Mouse (Mus musculus) cerebellum, adult 11 months (tissue): ENCODE results near the gene Helb.
"Not testable (repeated sequence)": the region's sequence is repeated elsewhere in the genome, so short reads cannot be mapped to it uniquely, and the experiment has no call there.

ENCODE experiments used
- DNase-seq: peaks from one replicate; pipeline ENCODE4 v3.0.0; 2022

The Helb gene

GRCm38 (mm10) chr10:120112507-120113396 lies at the start of gene Helb:
Gene Helb, minus strand, starts transcription at chr10:120112987.
- peak; percentile 94 for DNase-seq

- no peak for DNase-seq
Measured at GRCm38 (mm10) chr10:120160533-120160932, 47.7 kb upstream of the Helb start.

GRCm38 (mm10) chr10:120153911-120154310 lies 41.1 kb upstream of the Helb start:
- no peak for DNase-seq

GRCm38 (mm10) chr10:120151672-120152071 lies 38.9 kb upstream of the Helb start:
- DNase-seq: no peak

GRCm38 (mm10) chr10:120140916-120141516 lies 28.2 kb upstream of the Helb start:
- no peak for DNase-seq

- no peak for DNase-seq
Measured at GRCm38 (mm10) chr10:120140193-120140592, 27.4 kb upstream of the Helb start.

GRCm38 (mm10) chr10:120136020-120136562 lies 23.3 kb upstream of the Helb start:
- DNase-seq: no peak

GRCm38 (mm10) chr10:120133697-120134096 lies 20.9 kb upstream of the Helb start:
- no peak for DNase-seq

GRCm38 (mm10) chr10:120130621-120131020 lies 17.8 kb upstream of the Helb start:
- DNase-seq: no peak

GRCm38 (mm10) chr10:120128601-120129277 lies 16.0 kb upstream of the Helb start:
- DNase-seq: no peak

- DNase-seq: no peak
Measured at GRCm38 (mm10) chr10:120125465-120125857, 12.7 kb upstream of the Helb start.

GRCm38 (mm10) chr10:120124801-120125464 lies 12.1 kb upstream of the Helb start:
- DNase-seq: peak; percentile 62

GRCm38 (mm10) chr10:120123721-120124120 lies 10.9 kb upstream of the Helb start:
- no peak for DNase-seq

GRCm38 (mm10) chr10:120115249-120115648 lies 2.5 kb upstream of the Helb start:
- no peak for DNase-seq

GRCm38 (mm10) chr10:120114493-120114892 lies 1.7 kb upstream of the Helb start:
- no peak for DNase-seq

GRCm38 (mm10) chr10:120113980-120114379 lies 1.2 kb upstream of the Helb start:
- no peak for DNase-seq

- not testable (repeated sequence) for DNase-seq
Measured at GRCm38 (mm10) chr10:120113482-120113881, 695 bp upstream of the Helb start.

- no peak for DNase-seq
Measured at GRCm38 (mm10) chr10:120111691-120112319, 982 bp downstream of the Helb start.

GRCm38 (mm10) chr10:120100806-120101205 lies 12.0 kb downstream of the Helb start:
- DNase-seq: no peak

- DNase-seq: no peak
Measured at GRCm38 (mm10) chr10:120097564-120097963, 15.2 kb downstream of the Helb start.

GRCm38 (mm10) chr10:120095716-120096115 lies 17.1 kb downstream of the Helb start:
- DNase-seq: no peak

GRCm38 (mm10) chr10:120095136-120095535 lies 17.7 kb downstream of the Helb start:
- DNase-seq: no peak
